Mouse (Mus musculus) urinary bladder, postnatal 14 days (tissue): Measurements from ENCODE around the gene Prp2.
"Not testable (repeated sequence)": the region's sequence is repeated elsewhere in the genome, so short reads cannot be mapped to it uniquely, and the experiment has no call there.

Experiments
- DNase-seq: peaks from one replicate; pipeline ENCODE4 v3.0.0; 2021; ENCODE audit warnings: low spot score

Gene Prp2

DNA sequence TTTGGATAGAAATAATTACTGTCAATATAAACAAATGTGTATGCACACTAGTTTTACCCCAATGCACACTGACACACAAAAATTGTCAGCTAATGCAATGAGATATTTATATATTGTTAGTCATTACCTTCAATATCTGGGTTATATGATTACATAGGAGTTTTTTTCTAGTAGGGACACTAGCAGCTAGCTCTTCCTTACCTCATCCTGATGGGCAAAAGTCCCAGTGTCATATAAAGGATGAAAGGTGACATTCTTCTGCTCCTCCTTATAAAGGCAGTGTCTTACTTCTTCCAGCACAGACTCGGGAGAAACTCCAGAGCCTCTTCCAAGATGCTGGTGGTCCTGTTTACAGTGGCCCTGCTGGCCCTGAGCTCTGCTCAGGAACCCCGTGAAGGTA is at the start of gene Prp2:
Gene Prp2 (plus strand): TSS at position 301 of the 400 bp plus-strand sequence.
- not testable (repeated sequence) for DNase-seq

DNA sequence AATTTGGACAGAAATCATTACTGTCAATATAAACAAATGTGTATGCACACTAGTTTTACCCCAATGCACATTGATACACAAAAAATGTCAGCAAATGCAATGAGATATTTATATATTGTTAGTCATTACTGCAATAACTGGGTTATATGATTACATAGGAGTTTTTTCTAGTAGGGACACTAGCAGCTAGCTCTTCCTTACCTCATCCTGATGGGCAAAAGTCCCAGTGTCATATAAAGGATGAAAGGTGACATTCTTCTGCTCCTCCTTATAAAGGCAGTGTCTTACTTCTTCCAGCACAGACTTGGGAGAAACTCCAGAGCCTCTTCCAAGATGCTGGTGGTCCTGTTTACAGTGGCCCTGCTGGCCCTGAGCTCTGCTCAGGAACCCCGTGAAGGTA is 26.2 kb upstream of the Prp2 start, which contains the start of gene Prh1:
Gene Prh1 (plus strand): TSS at position 301 of the 400 bp plus-strand sequence.
- DNase-seq = not testable (repeated sequence)

DNA sequence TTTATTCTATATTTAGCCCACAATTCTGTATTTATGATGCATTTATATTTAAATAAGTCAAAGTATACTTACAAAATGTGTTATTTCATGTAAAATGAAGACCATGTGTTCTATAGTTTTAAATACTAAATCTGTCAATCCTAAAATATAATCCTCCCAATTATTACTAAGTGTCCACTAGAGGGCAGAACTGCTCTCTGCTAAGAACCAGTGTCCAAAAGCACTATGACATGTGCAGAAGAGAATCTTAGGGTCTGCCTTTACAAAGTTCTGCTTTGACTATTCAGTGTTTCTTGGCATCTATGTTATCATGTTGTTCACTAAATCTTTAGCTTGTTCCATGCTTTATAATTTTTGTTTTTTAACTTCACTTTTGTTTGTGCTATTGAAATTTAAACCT is 53.7 kb downstream of the Prp2 start:
- DNase-seq = no peak
